Mouse (Mus musculus): Measurements from ENCODE around the gene Hoxa6.

Hoxa6 gene

DNA sequence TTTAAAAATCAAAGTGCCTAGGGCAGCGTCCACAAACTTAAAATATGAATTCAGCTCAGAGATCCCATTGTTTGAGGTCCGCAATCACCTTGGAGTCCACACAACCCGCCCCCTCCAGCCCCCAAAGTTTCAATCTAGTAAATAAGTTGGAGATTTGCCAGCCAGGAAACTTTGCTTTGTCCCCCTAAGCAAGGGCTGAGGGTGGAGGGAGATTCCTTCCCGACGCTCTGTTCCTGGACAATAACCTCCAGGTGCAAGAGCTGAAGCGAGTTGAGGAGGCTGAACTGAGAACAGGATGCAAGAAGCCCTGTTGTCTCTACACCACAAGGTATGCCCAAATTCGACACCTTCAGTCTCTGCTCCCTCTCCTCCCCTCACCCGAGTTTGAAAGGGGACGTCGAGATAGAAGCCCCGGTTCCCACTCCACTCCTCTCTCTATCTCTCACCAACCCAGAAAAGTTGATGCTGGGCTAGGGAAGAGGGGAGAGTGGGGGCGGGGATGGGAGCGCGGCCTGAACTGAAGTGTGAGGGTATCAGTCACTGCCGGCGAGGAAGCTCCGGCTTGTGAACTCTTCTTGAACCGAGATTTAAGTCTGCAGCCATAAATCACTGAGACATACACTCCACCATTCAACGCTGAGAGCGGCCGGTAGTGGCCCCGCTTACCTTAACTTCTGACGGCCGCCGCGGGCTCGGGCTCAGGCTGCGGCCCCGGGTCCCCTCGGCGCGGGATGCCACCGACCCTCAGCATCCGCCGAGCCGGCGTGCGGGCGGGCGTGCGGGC lies 33.4 kb downstream of the Hoxa6 start:
- DNase-seq: no peak

DNA sequence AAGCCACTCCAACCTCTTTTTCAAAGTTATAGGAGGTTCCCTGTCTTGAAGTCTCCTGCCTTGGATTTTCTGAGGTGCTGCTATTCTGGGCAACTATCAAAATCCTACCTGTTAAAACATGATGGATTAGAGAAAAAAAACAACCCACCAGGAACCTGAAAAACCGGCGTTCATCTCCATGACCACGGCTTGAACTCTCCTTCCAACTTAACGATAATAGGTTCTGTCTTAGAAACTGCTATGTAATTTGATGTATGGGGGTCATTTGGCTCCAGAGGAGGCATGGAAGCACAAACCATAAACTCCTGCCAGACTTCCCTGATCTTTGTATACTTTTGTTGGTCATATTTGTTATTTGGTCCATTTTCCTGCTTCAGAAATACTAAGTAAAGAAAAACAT lies 34.9 kb downstream of the Hoxa6 start:
- no peak for DNase-seq

DNA sequence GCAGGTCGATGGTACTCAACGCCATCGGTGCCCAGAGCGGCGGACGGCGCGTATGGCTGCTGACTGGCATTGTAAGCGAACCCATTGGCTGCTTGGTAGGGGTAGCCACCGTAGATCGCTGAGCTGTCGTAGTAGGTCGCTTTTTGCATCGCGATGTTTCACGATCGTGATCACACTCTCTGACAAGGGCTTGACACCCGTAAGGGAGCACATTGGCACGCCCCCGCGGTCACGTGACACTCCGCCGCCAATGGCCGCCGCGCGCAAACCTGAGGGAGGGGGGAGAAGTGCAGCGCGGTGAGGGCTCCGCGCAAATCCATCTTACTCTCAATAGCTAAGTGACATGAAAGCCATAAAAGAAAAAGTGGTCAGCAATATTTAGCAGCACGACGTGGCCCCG lies 36.0 kb downstream of the Hoxa6 start:
- DNase-seq: no peak

DNA sequence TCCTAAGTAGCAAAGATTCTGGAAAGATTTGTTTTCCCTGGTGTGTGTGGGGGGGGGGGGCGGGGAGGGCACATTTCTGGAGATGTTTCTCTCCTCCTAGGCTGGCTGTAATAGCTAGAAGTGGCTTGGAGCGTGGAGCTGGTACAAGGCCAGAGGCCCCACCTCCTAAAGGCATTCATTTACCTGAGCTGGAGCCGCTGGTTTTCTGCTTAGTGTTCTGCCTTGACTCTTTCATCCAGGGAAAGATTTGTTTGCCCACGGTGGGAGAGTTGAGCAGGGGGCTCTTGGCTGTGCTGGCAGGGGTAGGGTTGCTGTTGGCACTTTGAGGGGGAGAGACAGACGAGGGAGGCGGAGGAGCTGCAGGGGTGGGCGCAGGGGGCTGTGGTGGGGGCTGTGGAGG lies 36.6 kb downstream of the Hoxa6 start:
- no peak for DNase-seq

DNA sequence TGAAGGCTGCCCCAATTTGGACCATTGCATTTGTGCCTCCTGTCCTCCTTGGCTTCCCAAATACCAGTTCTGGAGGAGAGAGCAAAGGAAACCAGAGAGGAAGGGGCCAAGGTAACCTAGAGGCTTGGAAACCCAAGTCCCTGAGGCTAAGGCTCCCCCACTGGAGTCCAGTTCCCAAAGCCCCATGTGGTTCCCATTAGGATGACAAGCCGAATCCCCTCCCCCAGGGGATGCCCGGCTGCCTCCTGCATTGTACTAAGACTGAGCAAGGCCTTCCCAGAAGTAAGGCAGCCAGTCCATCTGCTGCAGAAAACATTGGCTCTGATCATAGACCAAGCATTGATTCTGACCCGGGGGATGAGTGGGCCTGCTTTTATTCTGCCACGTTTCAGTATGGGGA lies 37.2 kb downstream of the Hoxa6 start:
- DNase-seq: no peak

- no peak for DNase-seq
These were observed 37.7 kb downstream of the Hoxa6 start for GRCm38 (mm10) chr6:52170898-52171223.

GRCm38 (mm10) chr6:52170166-52170897 lies 38.2 kb downstream of the Hoxa6 start:
- DNase-seq: no peak

GRCm38 (mm10) chr6:52169499-52170165 lies 38.9 kb downstream of the Hoxa6 start:
- no peak for DNase-seq

- no peak for DNase-seq
These were observed 40.1 kb downstream of the Hoxa6 start for GRCm38 (mm10) chr6:52168191-52169055.

- no peak for DNase-seq
These were observed 40.8 kb downstream of the Hoxa6 start for GRCm38 (mm10) chr6:52167736-52168161.

DNA sequence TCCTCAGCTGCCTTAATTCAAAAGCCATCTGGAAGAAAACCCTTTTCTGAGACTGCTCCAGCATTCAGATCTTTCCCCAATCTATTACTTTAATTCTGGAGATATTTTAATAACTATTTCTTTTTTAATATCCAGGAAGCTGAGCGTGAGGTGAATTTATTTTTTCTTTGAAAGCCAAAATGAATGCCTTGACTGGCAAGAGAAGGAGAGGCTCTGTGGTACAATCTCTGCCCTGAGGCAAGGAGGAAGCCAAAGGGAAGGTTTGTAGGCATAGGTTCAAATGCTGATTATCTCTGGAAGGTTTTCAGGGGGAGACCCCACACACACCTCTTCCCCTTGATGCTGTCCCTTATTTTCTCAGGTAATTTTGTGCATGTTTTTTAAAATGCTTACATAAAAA lies 41.3 kb downstream of the Hoxa6 start:
- no peak for DNase-seq

DNA sequence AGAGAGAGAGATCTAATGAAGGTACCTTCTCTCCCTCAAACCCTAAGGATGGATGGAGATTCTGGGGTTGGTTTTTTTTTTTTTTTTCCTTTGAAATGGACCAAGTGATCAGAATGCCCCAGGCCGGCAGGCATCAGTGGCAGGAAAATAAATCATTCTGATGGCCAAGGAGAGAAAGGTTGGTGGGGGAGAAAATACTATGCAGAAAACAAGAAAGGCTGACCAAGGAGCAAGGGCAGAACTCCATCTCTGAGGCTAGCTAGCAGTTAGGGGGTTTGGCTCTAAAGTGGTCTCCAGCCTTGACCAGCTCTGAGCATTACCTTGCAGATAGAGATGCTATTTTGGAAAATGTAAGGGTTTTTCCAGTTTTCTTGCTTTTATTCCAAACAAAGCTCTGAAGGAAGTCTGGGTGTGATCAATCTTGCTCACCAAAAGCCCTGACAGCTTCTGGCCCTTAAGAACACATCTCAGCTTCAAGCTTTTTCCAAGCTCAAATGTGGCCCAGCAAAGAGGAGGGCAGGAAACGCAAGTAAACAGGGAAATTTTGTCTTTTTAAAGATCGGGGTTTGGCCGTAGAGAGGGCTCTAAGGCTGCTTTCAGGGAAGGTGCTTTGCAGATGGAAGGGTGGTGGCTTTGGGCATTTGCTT lies 42.0 kb downstream of the Hoxa6 start:
- DNase-seq: no peak

DNA sequence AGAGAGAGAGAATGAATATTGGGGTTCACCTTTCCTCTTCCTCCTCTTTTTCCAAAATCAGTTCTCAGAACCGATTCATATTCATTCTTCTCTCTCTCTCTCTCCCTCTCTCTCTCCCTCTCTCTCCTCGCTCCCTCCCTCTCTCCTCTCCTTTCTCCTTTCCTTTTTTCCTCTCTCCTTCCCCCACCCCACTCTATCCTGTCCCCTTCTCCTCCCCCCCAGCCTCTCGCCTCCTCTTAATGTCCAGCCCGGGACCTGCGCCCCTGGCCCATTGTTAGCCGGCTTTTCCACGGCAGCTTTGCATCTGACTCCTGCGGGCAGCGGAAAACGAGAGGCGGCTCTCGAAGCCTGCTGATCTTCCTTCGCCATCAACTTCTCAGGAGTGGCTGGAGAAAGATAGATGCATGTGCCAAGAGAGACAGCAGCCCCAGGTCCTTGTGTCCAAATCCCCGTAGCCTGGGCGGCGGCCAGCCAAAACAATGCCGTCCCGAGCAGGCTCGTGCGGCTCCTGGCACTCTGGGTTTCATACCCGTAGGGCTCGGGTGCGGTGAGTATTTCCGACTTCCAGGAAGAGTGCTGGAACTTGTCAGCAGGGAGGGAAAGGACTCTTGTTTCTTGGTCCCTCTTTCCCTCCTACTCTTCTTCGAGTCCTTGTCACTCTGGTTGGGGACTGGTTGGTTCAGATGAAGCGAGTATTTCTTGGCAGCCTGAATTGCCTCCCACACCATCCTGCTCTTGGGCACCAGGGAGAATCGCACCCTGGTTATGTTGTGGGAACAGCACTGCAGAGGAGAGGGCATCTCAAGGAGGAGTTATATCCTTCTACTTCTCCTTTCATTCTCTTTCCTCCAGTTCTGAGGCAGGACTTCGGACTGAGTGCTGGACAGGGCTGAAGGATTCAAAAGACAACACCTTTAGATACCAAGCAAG lies 42.8 kb downstream of the Hoxa6 start:
- DNase-seq: no peak

DNA sequence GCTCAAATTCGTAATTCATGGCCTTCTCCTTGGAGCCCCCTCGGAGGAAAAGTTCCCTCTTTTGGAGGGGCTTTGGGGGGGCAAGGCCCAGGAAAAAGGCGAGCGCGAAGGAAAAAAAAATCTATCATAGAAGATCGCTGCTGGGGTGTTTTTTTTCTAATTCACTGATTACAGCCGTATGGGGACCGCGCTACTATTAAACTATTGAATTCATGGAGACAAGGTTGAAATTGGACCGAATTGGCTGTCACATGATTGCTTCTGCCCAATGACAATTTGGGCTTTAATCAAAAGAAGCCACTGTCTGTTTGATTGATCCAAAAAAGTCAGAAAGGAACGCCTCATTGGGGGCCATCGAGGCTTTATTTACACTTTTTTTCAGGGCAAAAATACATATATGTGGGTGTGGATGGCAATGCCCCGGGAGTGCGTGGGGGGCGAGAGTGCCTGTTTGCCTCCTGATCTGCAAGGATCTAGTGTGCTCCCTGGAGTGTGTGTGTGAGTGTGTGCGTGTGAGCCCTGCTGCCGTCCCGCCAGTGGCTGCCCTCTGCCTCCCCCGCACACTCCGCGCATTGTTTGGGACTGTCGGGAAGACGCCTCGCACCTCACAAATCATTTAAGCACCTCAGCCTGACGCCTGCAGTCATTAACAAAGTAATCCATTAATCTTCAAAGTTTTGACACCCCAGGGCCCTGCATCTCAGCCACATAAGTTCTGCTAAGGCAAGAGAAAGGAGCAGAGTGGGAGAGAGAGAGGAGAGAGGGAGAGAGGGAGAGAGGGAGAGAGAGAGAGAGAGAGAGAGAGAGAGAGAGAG lies 43.7 kb downstream of the Hoxa6 start, which contains the start of gene Hoxa2:
Gene Hoxa2, minus strand, starts transcription at position 206 of the 815 bp plus-strand sequence.
- no peak for DNase-seq

DNA sequence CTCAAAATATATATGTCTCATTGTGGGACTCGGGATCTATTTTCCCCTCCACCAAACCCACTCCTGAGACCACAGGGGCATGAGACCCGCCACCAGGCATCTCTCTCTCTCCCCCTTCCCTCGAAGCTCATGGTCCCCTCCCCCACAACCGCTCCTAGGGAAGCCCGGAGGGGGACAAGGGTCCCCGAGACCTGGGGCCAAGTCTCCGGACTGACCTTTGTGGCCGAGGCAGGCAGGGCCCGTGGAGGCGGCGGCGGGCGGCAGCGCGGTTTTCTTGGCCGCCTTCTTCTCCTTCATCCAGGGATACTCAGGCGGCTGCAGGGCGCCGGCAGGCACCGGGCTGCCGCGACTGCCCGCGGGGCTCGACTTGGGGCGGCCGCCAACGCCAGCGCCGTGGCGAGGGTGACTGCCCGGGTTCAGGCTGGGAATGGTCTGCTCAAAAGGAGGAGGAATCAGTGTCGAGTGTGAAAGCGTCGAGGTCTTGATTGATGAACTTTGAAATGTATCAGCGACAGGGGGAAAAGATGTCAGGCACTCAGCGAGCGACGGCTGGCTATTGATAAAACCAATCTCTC lies 44.4 kb downstream of the Hoxa6 start:
- no peak for DNase-seq

DNA sequence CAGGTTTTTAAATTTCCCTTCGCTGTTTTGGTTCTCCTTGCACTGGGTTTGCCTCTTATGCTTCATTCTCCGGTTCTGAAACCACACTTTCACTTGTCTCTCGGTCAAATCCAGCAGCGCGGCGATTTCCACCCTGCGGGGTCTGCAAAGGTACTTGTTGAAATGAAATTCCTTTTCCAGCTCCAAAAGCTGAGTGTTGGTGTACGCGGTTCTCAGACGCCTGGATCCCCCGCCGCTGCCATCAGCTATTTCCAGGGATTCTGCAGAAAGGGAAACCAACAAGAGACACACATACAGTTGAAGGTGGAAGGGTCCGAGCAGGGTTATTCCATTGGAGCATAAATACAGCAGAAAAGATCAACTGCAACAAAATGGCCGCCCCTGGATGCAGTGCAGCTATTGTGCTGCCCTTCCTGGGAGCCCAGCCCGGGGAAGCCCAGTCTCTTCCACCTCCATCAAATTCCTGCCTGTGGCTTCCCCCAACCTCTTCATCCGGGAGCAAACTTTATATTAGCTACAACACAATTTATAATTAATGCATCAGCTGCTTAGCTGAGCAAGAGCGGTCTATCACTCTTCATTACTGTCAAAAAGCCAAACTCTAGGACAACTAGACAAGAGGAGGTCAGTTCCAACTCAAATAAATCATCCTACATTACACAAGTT lies 45.0 kb downstream of the Hoxa6 start:
- no peak for DNase-seq

DNA sequence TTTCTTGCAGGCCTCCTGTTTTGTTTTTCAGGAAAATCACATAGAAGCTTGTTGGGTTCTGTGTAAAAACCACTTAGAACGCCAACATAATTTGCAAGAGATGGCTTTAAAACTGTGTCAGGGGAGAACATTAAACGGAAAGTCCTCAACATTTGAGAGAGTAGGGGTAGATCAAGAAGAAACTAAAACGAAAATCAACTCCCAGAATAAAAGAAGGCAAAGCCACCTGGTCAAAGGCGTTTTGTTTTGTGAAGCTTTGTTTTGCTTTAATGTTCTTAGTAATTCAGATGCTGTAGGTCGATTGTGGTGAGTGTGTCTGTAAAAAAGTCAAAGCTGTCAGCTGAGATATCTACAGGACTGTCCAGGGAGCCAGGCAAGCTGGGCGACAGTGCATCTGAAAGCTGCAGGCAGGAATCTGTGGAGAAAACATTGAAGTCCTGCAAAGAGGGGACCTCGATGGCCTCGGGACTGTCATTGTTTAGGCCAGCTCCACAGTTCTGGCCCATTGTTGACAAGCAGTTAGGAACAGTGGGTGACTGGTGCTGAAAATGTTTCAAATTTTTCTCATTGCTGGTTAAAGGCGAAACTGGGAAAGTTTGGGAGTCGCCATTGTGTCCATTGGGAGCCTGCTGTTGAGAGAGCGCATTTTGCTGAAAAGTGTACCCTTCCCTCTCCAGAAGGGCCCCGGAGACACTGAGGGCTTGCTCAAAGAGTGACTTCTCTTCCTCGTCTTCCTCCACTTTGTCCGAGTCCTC lies 45.7 kb downstream of the Hoxa6 start:
- no peak for DNase-seq

GRCm38 (mm10) chr6:52162093-52162380 lies 46.5 kb downstream of the Hoxa6 start:
- no peak for DNase-seq

Data from thymus, postnatal 25 days (tissue).